Mouse (Mus musculus) C2C12 (cell line): ENCODE results near the gene Rtraf.

ENCODE experiments used
- CEBPB ChIP-seq: IDR thresholded peaks from one replicate; pipeline ENCODE4 v1.6.1; 2011; ENCODE audit warnings: low read depth, mild to moderate bottlenecking, control low read depth, moderate library complexity
- CTCF ChIP-seq: IDR thresholded peaks from one replicate; pipeline ENCODE4 v1.5.1; 2011; ENCODE audit not compliant: control insufficient read depth, insufficient read depth, insufficient read length
- FOSL1 ChIP-seq: IDR thresholded peaks from one replicate; pipeline ENCODE4 v1.8.0; 2011; ENCODE audit warnings: mild to moderate bottlenecking, low read length; ENCODE audit not compliant: poor library complexity, insufficient read depth, severe bottlenecking
- MAX ChIP-seq: IDR thresholded peaks from one replicate; pipeline ENCODE4 v1.6.1; 2011; ENCODE audit warnings: mild to moderate bottlenecking, control low read depth
- MYOD1 ChIP-seq: IDR thresholded peaks from one replicate; pipeline ENCODE4 v1.6.1; 2011; ENCODE audit warnings: low read depth; ENCODE audit not compliant: control insufficient read depth, insufficient read length
- USF1 ChIP-seq: IDR thresholded peaks from one replicate; pipeline ENCODE4 v1.6.1; 2011; ENCODE audit warnings: low read depth, mild to moderate bottlenecking, control low read depth, moderate library complexity

DNA sequence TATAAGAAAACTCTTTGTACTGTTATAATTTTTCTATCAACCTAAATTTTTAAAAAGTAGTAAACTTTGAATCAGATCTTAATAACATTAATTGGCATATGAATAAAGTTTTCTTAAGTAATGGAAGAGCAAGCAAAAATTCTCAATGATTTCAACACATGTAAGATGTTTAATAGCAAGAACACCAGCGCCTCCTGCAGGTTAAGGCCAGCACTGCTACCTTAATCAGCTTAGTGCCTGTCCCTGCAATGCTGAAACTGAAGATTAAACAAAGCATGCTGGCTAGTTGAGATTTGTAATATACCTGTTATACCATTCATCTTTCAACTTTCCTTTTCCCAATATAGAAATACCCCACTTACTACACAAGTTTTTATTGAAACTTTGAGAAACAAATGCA, 5.7 kb downstream of the Rtraf start:
- no peak for TF ChIP-seq MYOD1
- no peak for TF ChIP-seq MAX
- peak; percentile 49 for TF ChIP-seq CTCF
- no peak for TF ChIP-seq CEBPB
- TF ChIP-seq USF1 = no peak
- no peak for TF ChIP-seq FOSL1
